In genomic region chrX:61161249-61161648, GRCm38 (mm10) we compare ENCODE assay signal across 22 mouse cellular contexts. TPM values are rescaled to one million over a fixed set of nuclear protein-coding genes. Genes with fewer than 3 reads are reported as not detected.
A peak's percentile ranks its signal among the peaks of the same experiment; 100 is the strongest.
DNase-seq lines count a peak whose midpoint lies in the region; ATAC-seq and TF ChIP-seq lines count a peak whose summit lies in the region.
"Had no signal": no experiment of that assay in that cellular context is flagged by ENCODE, and none has a peak within 500 bp of the region (broad histone marks: within the 10 kb centered on the region; RNA-seq: fewer than 3 reads in every experiment).

No protein-coding gene starts in this region.

- H3K4me2 ChIP-seq in lung, embryonic 14.5 days, result no peak overlapping the region
- no peak overlapping the region for H3K4me2 ChIP-seq in stomach, postnatal 0 days (replicated peaks; ENCODE audit: low read depth)
- H3K4me2 ChIP-seq: heart, embryonic 12.5 days had no signal

- TF ChIP-seq EP300 in heart, adult 2 months (IDR thresholded peaks at IDR 0.05; ENCODE audit: insufficient read depth, low read depth, low read length), result no peak
- no peak for TF ChIP-seq EP300 in stomach, postnatal 0 days (optimal IDR thresholded peaks at IDR 0.05)

- H3K4me1 ChIP-seq in heart, adult 2 months (ENCODE audit: control insufficient read depth, insufficient read depth, low read length), result no peaks in the 10 kb centered on the region
- H3K4me1 ChIP-seq in lung, embryonic 14.5 days (ENCODE audit: insufficient read depth), result no peaks in the 10 kb centered on the region
- no peaks in the 10 kb centered on the region for H3K4me1 ChIP-seq in stomach, postnatal 0 days (replicated peaks; ENCODE audit: control insufficient read depth, insufficient read depth)
- H3K4me1 ChIP-seq: heart, embryonic 12.5 days; limb, embryonic 10.5 days had no signal

- no peaks in the 10 kb centered on the region for H3K27me3 ChIP-seq in heart, adult 2 months (ENCODE audit: control insufficient read depth, insufficient read depth, low read length)
- H3K27me3 ChIP-seq in lung, embryonic 14.5 days (ENCODE audit: insufficient read depth, low read length), result no peaks in the 10 kb centered on the region
- H3K27me3 ChIP-seq in stomach, postnatal 0 days (ENCODE audit: control insufficient read depth, insufficient read depth, low read length), result no peaks in the 10 kb centered on the region
- H3K27me3 ChIP-seq: heart, embryonic 12.5 days had no signal

- no peaks in the 10 kb centered on the region for H3K36me3 ChIP-seq in heart, adult 2 months (ENCODE audit: control insufficient read depth, insufficient read depth, low read length)
- no peaks in the 10 kb centered on the region for H3K36me3 ChIP-seq in lung, embryonic 14.5 days (ENCODE audit: insufficient read depth)
- no peaks in the 10 kb centered on the region for H3K36me3 ChIP-seq in stomach, postnatal 0 days (ENCODE audit: control insufficient read depth, insufficient read depth, low read length)
- H3K36me3 ChIP-seq: heart, embryonic 12.5 days; limb, embryonic 10.5 days had no signal

- TF ChIP-seq CTCF in heart, adult 2 months (IDR thresholded peaks at IDR 0.05), result 0 out of 2 replicates have a peak, but pooled peaks have one; percentile 12
- TF ChIP-seq CTCF in lung, embryonic 14.5 days (IDR thresholded peaks at IDR 0.05; ENCODE audit: low read depth), result peak; percentile 8; the same call in 1 of the 2 replicates
- TF ChIP-seq CTCF in stomach, postnatal 0 days (IDR thresholded peaks at IDR 0.05; ENCODE audit: low read depth), result peak; percentile 29

- no peak overlapping the region for H3K27ac ChIP-seq in heart, adult 2 months
- no peak overlapping the region for H3K27ac ChIP-seq in lung, embryonic 14.5 days (ENCODE audit: low read depth)
- no peak overlapping the region for H3K27ac ChIP-seq in stomach, postnatal 0 days (replicated peaks)
- H3K27ac ChIP-seq: limb, embryonic 10.5 days; liver, embryonic 14.5 days had no signal

- ATAC-seq in cerebellum, adult (ENCODE audit: insufficient number of reproducible peaks, low FRiP score, low TSS enrichment), result 0 out of 2 replicates have a peak, but pooled peaks have one; percentile 45
- ATAC-seq in lung, embryonic 14.5 days (ENCODE audit: insufficient read depth), result no peak
- ATAC-seq in stomach, postnatal 0 days (ENCODE audit: low FRiP score, low TSS enrichment), result no peak

- DNase-seq in cerebellum, adult 11 months, result no peak
- DNase-seq in heart, adult 2 months, result no peak
- DNase-seq in heart, postnatal 14 days, result no peak
- DNase-seq in lung, embryonic 14.5 days, result no peak
- DNase-seq in lung, adult 18-20 months, result no peak
- no peak for DNase-seq in stomach, postnatal 0 days (ENCODE audit: low spot score)
- DNase-seq in heart, adult 9 months (ENCODE audit: low spot score in 2 of 2), result no peak
- DNase-seq: adrenal gland, adult 8-10 months; gastrocnemius, postnatal 14 days; heart, postnatal 4 days; kidney, postnatal 25 days; layer of hippocampus, postnatal 36 days; lung, postnatal 14 days; thymus, postnatal 25 days had no signal

- H3K9me3 ChIP-seq in lung, embryonic 14.5 days (ENCODE audit: low read depth, low read length), result no peaks in the 10 kb centered on the region
- H3K9me3 ChIP-seq in stomach, postnatal 0 days (ENCODE audit: control insufficient read depth, low read length), result no peaks in the 10 kb centered on the region
- H3K9me3 ChIP-seq: heart, embryonic 12.5 days; limb, embryonic 10.5 days had no signal

- H3K9ac ChIP-seq in heart, adult 2 months (ENCODE audit: low read depth, low read length), result no peak overlapping the region
- no peak overlapping the region for H3K9ac ChIP-seq in lung, embryonic 14.5 days
- no peak overlapping the region for H3K9ac ChIP-seq in stomach, postnatal 0 days (ENCODE audit: low read length)
- H3K9ac ChIP-seq: heart, embryonic 12.5 days; liver, embryonic 14.5 days had no signal

- intact Hi-C loops in heart, adult 2 months (cut with DNase I), result no loop called here
- intact Hi-C loops in heart, postnatal 14 days (cut with DNase I), result no loop called here

- H3K79me2 ChIP-seq in heart, adult 2 months (replicated peaks; ENCODE audit: control insufficient read depth, insufficient read depth, low read length), result no peaks in the 10 kb centered on the region

- TF ChIP-seq POLR2A in heart, adult 2 months (IDR thresholded peaks at IDR 0.05; ENCODE audit: insufficient read depth, low read depth, low read length), result no peak

- 36% methylated on average over 2 of the region's 2 CpGs for WGBS in heart, adult 2 months
- 48% methylated on average over 2 of the region's 2 CpGs for WGBS in lung, embryonic 14.5 days
- 52% methylated on average over 2 of the region's 2 CpGs for WGBS in stomach, postnatal 0 days

- H3K4me3 ChIP-seq in heart, adult 2 months, result no peak overlapping the region
- H3K4me3 ChIP-seq in lung, embryonic 14.5 days (ENCODE audit: low read depth, low read length), result no peak overlapping the region
- no peak overlapping the region for H3K4me3 ChIP-seq in stomach, postnatal 0 days (ENCODE audit: low read depth, low read length)
- H3K4me3 ChIP-seq: heart, embryonic 12.5 days; limb, embryonic 10.5 days; myocyte had no signal

RNA-seq across cellular contexts. Expression of gene Cdr1, which starts 24.1 kb away (rescaled TPM):
- total RNA-seq in heart, adult 2 months (2021), result not detected
- polyA plus RNA-seq in heart, adult 2 months (2012; rRNA removed), result not detected in 2 replicates
- total RNA-seq in heart, postnatal 14 days (2021), result not detected
- polyA plus RNA-seq in lung, embryonic 14.5 days (2014; fragmentation: Nextera tagmentation; extraction: Ambion mirVana), result not detected in 2 replicates
- not detected in 2 replicates for polyA plus RNA-seq in stomach, postnatal 0 days (2015; fragmentation: Nextera tagmentation; extraction: Ambion mirVana)
- total RNA-seq: adrenal gland, adult 8-10 months; common myeloid progenitor, adult 5-6 weeks; gastrocnemius, postnatal 14 days; heart, postnatal 4 days; layer of hippocampus, postnatal 36 days; neutrophil, adult 5-6 weeks had no signal
- polyA plus RNA-seq: heart, embryonic 12.5 days; liver, embryonic 14.5 days; myocyte; spleen, adult 2 months had no signal
